Mouse (Mus musculus) neural tube, embryonic 12.5 days (tissue): ENCODE results near the gene Khk. TPM values are rescaled to one million over a fixed set of nuclear protein-coding genes. Genes with fewer than 3 reads are reported as not detected.
"Not testable (repeated sequence)": the region's sequence is repeated elsewhere in the genome, so short reads cannot be mapped to it uniquely, and the experiment has no call there.

Experiments used
- ATAC-seq: fragments of 200-750 bp; cut with Nextera tagmentation; 2 replicates; pipeline ENCODE4 v1.8.0; 2017; ENCODE audit warnings: low read depth, mild to moderate bottlenecking, moderate TSS enrichment, moderate library complexity; ENCODE audit not compliant: low FRiP score
- H3K27ac ChIP-seq: fragments of 300-500 bp; sonication (generic); 2 replicates; pipeline ENCODE4 v1.5.1; 2016
- H3K27me3 ChIP-seq: fragments of 300-500 bp; sonication (generic); replicated peaks from 2 replicates; pipeline ENCODE4 v1.6.1; 2016; ENCODE audit warnings: mild to moderate bottlenecking
- H3K36me3 ChIP-seq: fragments of 300-500 bp; sonication (generic); 2 replicates; pipeline ENCODE4 v1.6.1; 2016; ENCODE audit warnings: mild to moderate bottlenecking
- H3K4me1 ChIP-seq: fragments of 300-500 bp; sonication (generic); 2 replicates; pipeline ENCODE4 v1.6.1; 2016
- H3K4me2 ChIP-seq: fragments of 300-500 bp; sonication (generic); replicated peaks from 2 replicates; pipeline ENCODE4 v1.6.1; 2016; ENCODE audit warnings: mild to moderate bottlenecking
- H3K4me3 ChIP-seq: fragments of 300-500 bp; sonication (generic); 2 replicates; pipeline ENCODE4 v1.5.1; 2016
- H3K9ac ChIP-seq: fragments of 300-500 bp; sonication (generic); 2 replicates; pipeline ENCODE4 v1.6.1; 2016; ENCODE audit warnings: mild to moderate bottlenecking
- H3K9me3 ChIP-seq: fragments of 300-500 bp; sonication (generic); 2 replicates; pipeline ENCODE4 v1.6.1; 2016; ENCODE audit warnings: mild to moderate bottlenecking
- WGBS: fragments of 180-500 bp; shearing (Covaris S2); methylation state at CpG from one replicate; pipeline ENCODE4 v1.1.7; 2016; 5-methylcytosine and 5-hydroxymethylcytosine counted together
- polyA plus RNA-seq: library from polyadenylated mRNA; unstranded; fragments of >200 nt; fragmentation: Nextera tagmentation; extraction: Ambion mirVana; gene quantifications from 2 replicates; pipeline ENCODE4 v1.2.1, GENCODE M21; 2016

Khk gene
- polyA plus RNA-seq, result 6.7 and 8.6 TPM in 2 replicates

- peaks cover 13% of the 10 kb centered on the region for H3K4me1 ChIP-seq
- under 1% methylated on average over 40 of the region's 40 CpGs for WGBS
- H3K4me2 ChIP-seq, result peak within 1 kb of the TSS; percentile 82
- peak within 1 kb of the TSS; percentile 59 for H3K9ac ChIP-seq
- ATAC-seq, result peak; percentile 66
- peaks cover 5% of the 10 kb centered on the region; the same call in 1 of the 2 replicates for H3K36me3 ChIP-seq
- 0 out of 2 replicates have a peak within 1 kb of the TSS, but pooled peaks have one; percentile 16 for H3K27ac ChIP-seq
- H3K4me3 ChIP-seq, result peak within 1 kb of the TSS; percentile 47
- no peaks in the 10 kb centered on the region for H3K27me3 ChIP-seq
- no peaks in the 10 kb centered on the region for H3K9me3 ChIP-seq
These were observed at the start of gene Khk for GRCm38 (mm10) chr5:30921256-30922033. Gene Khk, plus strand, starts transcription at chr5:30921431.

GRCm38 (mm10) chr5:30872574-30872973, 48.7 kb upstream of the Khk start:
- Histone ChIP-seq H3K36me3 (peaks cover 69% of the 10 kb centered on the region), H3K4me2 (no peak overlapping the region), H3K9ac (no peak overlapping the region), H3K4me1 (peaks cover 9% of the 10 kb centered on the region), H3K4me3 (no peak overlapping the region), H3K9me3 (no peaks in the 10 kb centered on the region), H3K27me3 (no peaks in the 10 kb centered on the region), H3K27ac (no peak overlapping the region)
- ATAC-seq, result no peak
- WGBS, result 94% methylated on average over 9 of the region's 9 CpGs

GRCm38 (mm10) chr5:30874365-30874764, 46.9 kb upstream of the Khk start:
- peaks cover 9% of the 10 kb centered on the region for H3K4me1 ChIP-seq
- no peaks in the 10 kb centered on the region for H3K9me3 ChIP-seq
- H3K36me3 ChIP-seq, result peaks cover 74% of the 10 kb centered on the region
- H3K4me2 ChIP-seq, result no peak overlapping the region
- 89% methylated on average over 7 of the region's 7 CpGs for WGBS
- no peak overlapping the region for H3K27ac ChIP-seq
- no peaks in the 10 kb centered on the region for H3K27me3 ChIP-seq
- no peak overlapping the region for H3K9ac ChIP-seq
- no peak overlapping the region for H3K4me3 ChIP-seq
- no peak for ATAC-seq

- H3K27ac ChIP-seq, result no peak overlapping the region
- ATAC-seq, result no peak
- H3K36me3 ChIP-seq, result peaks cover 44% of the 10 kb centered on the region
- H3K9ac ChIP-seq, result no peak overlapping the region
- H3K4me3 ChIP-seq, result no peak overlapping the region
- H3K9me3 ChIP-seq, result no peaks in the 10 kb centered on the region
- no peaks in the 10 kb centered on the region for H3K27me3 ChIP-seq
- H3K4me1 ChIP-seq, result no peaks in the 10 kb centered on the region
- no peak overlapping the region for H3K4me2 ChIP-seq
- 57% methylated on average over 6 of the region's 6 CpGs for WGBS
These were observed 42.6 kb upstream of the Khk start for GRCm38 (mm10) chr5:30878616-30879015.

GRCm38 (mm10) chr5:30879347-30879943, 41.8 kb upstream of the Khk start:
- H3K9me3 ChIP-seq, result no peaks in the 10 kb centered on the region
- H3K27ac ChIP-seq, result no peak overlapping the region
- no peaks in the 10 kb centered on the region for H3K27me3 ChIP-seq
- H3K4me2 ChIP-seq, result no peak overlapping the region
- no peak for ATAC-seq
- peaks cover 36% of the 10 kb centered on the region for H3K36me3 ChIP-seq
- H3K9ac ChIP-seq, result no peak overlapping the region
- WGBS, result 86% methylated on average over 5 of the region's 5 CpGs
- no peak overlapping the region for H3K4me3 ChIP-seq
- H3K4me1 ChIP-seq, result no peaks in the 10 kb centered on the region

GRCm38 (mm10) chr5:30881839-30882238, 39.4 kb upstream of the Khk start:
- H3K9ac ChIP-seq, H3K27me3 ChIP-seq, H3K4me2 ChIP-seq, H3K4me3 ChIP-seq, H3K27ac ChIP-seq, ATAC-seq, H3K9me3 ChIP-seq, H3K4me1 ChIP-seq: not testable (repeated sequence)
- WGBS, result 82% methylated on average over 4 of the region's 4 CpGs
- peaks cover 12% of the 10 kb centered on the region for H3K36me3 ChIP-seq

GRCm38 (mm10) chr5:30886209-30886608, 35.0 kb upstream of the Khk start:
- WGBS, result 57% methylated on average over 4 of the region's 4 CpGs
- Histone ChIP-seq H3K27me3 (no peaks in the 10 kb centered on the region), H3K27ac (no peak overlapping the region), H3K9me3 (no peaks in the 10 kb centered on the region), H3K4me2 (peak overlapping the region; percentile 72; the same call in 1 of the 2 replicates), H3K4me3 (no peak overlapping the region), H3K4me1 (peaks cover 15% of the 10 kb centered on the region), H3K36me3 (peaks cover 7% of the 10 kb centered on the region), H3K9ac (no peak overlapping the region)
- no peak for ATAC-seq

GRCm38 (mm10) chr5:30886731-30887130, 34.5 kb upstream of the Khk start:
- H3K4me3 ChIP-seq, result peak overlapping the region; percentile 82
- H3K4me1 ChIP-seq, result peaks cover 15% of the 10 kb centered on the region
- no peaks in the 10 kb centered on the region for H3K27me3 ChIP-seq
- H3K27ac ChIP-seq, result no peak overlapping the region
- H3K9ac ChIP-seq, result peak overlapping the region; percentile 58
- ATAC-seq, result no peak
- peaks cover 12% of the 10 kb centered on the region for H3K36me3 ChIP-seq
- 31% methylated on average over 5 of the region's 5 CpGs for WGBS
- no peaks in the 10 kb centered on the region for H3K9me3 ChIP-seq
- peak overlapping the region; percentile 72 for H3K4me2 ChIP-seq

GRCm38 (mm10) chr5:30887331-30887761, 33.9 kb upstream of the Khk start:
- Histone ChIP-seq H3K27ac (peak overlapping the region; percentile 83), H3K36me3 (peaks cover 19% of the 10 kb centered on the region), H3K4me2 (peak overlapping the region; percentile 72), H3K4me3 (peak overlapping the region; percentile 82), H3K27me3 (no peaks in the 10 kb centered on the region), H3K9ac (peak overlapping the region; percentile 58), H3K9me3 (no peaks in the 10 kb centered on the region), H3K4me1 (peaks cover 15% of the 10 kb centered on the region)
- WGBS, result 0% methylated on average over 19 of the region's 19 CpGs
- ATAC-seq, result peak; percentile 46

GRCm38 (mm10) chr5:30887858-30888336, 33.3 kb upstream of the Khk start:
- ATAC-seq, result peak; percentile 86
- Histone ChIP-seq H3K9me3 (no peaks in the 10 kb centered on the region), H3K4me2 (peak overlapping the region; percentile 72), H3K4me3 (peak overlapping the region; percentile 82), H3K36me3 (peaks cover 24% of the 10 kb centered on the region), H3K4me1 (peaks cover 15% of the 10 kb centered on the region), H3K9ac (peak overlapping the region; percentile 58), H3K27ac (peak overlapping the region; percentile 83), H3K27me3 (no peaks in the 10 kb centered on the region)
- under 1% methylated on average over 28 of the region's 28 CpGs for WGBS

- H3K27ac ChIP-seq, result peak within 1 kb of the TSS; percentile 90
- H3K27me3 ChIP-seq, result no peaks in the 10 kb centered on the region
- peak within 1 kb of the TSS; percentile 82 for H3K4me3 ChIP-seq
- H3K4me1 ChIP-seq, result peaks cover 15% of the 10 kb centered on the region
- H3K9me3 ChIP-seq, result no peaks in the 10 kb centered on the region
- WGBS, result under 1% methylated on average over 39 of the region's 42 CpGs
- peak; percentile 94 for ATAC-seq
- H3K36me3 ChIP-seq, result peaks cover 30% of the 10 kb centered on the region
- H3K4me2 ChIP-seq, result peak within 1 kb of the TSS; percentile 72
- H3K9ac ChIP-seq, result peak within 1 kb of the TSS; percentile 91
These were observed 32.7 kb upstream of the Khk start, which contains the start of gene Agbl5 for GRCm38 (mm10) chr5:30888337-30889087. Gene Agbl5, plus strand, starts transcription at chr5:30888694.
